Mouse (Mus musculus) layer of hippocampus, postnatal 36 days (tissue): ENCODE measurements around the gene Lsp1. TPM values are rescaled to one million over a fixed set of nuclear protein-coding genes. Genes with fewer than 3 reads are reported as not detected.

Experiments
- DNase-seq, 2 experiments: peaks; one replicate each; pipeline ENCODE4 v3.0.0; 2022
- total RNA-seq, 2 experiments: library from RNA; stranded (reverse); gene quantifications; 2 replicates each; pipeline ENCODE4 v1.2.3; 2021

Gene Lsp1
- total RNA-seq, 2 experiments from 2014 or later: 1.2 to 3.4 TPM

GRCm38 (mm10) chr7:142542771-142543303, 82.2 kb downstream of the Lsp1 start:
- DNase-seq: no peak

Other genes starting within 250 kb of the Lsp1 start
- gene Gm7579, start 248.9 kb upstream of the Lsp1 start, total RNA-seq: not detected
- not detected for gene Krtap5-5, start 230.8 kb upstream of the Lsp1 start, total RNA-seq
- not detected for gene Gm40460, start 219.7 kb upstream of the Lsp1 start, total RNA-seq
- not detected for gene Gm2431, start 202.5 kb upstream of the Lsp1 start, total RNA-seq
- not detected for gene Gm4559, start 186.4 kb upstream of the Lsp1 start, total RNA-seq
- not detected for gene Krtap5-1, start 163.7 kb upstream of the Lsp1 start, total RNA-seq
- gene Krtap5-4, start 157.3 kb upstream of the Lsp1 start, total RNA-seq: not detected
- gene Ifitm10, start 87.1 kb upstream of the Lsp1 start, total RNA-seq: 10 to 100 TPM; 34.2 to 35.7 TPM
- not detected for gene Gm49369, start 78.1 kb upstream of the Lsp1 start, total RNA-seq
- gene Ctsd, start 72.8 kb upstream of the Lsp1 start, total RNA-seq: 100 to 1,000 TPM; 289 to 292 TPM
- gene Syt8, start 26.0 kb upstream of the Lsp1 start, total RNA-seq: not detected
- gene Tnni2, start 19.0 kb upstream of the Lsp1 start, total RNA-seq: not detected
- not detected for gene Tnnt3, start 38.0 kb downstream of the Lsp1 start, total RNA-seq
- gene Mrpl23, start 71.9 kb downstream of the Lsp1 start, total RNA-seq: 10 to 100 TPM in 1 of 2 experiments, 1 to 10 TPM in 1; 4.8 to 13.8 TPM
- gene Igf2, start 206.0 kb downstream of the Lsp1 start, total RNA-seq: 100 to 1,000 TPM in 1 of 2 experiments, 10 to 100 TPM in 1; 61.7 to 106 TPM
- gene Gm49394, start 209.1 kb downstream of the Lsp1 start, total RNA-seq: under 1 TPM in 1 of 2 experiments, not detected in 1; 0.32 TPM